Mouse (Mus musculus): Measurements from ENCODE around the gene Ankrd39.

- TF ChIP-seq CTCF (IDR thresholded peaks at IDR 0.05) (no peak), POLR2A (IDR thresholded peaks at IDR 0.05; ENCODE audit: insufficient read depth, low read depth, low read length) (no peak), EP300 (IDR thresholded peaks at IDR 0.05; ENCODE audit: insufficient read depth, low read depth, low read length) (no peak)
Measured at GRCm38 (mm10) chr1:36519626-36520025, 27.6 kb downstream of the Ankrd39 start.
